Mouse (Mus musculus) telencephalon, adult 2 months (tissue): ENCODE measurements around the gene Pigq.

ENCODE experiments used
- DNase-seq: peaks from one replicate; pipeline ENCODE4 v3.0.0-alpha.2; 2011; ENCODE audit warnings: low read depth, low spot score

The Pigq gene

GRCm38 (mm10) chr17:25883268-25883667 lies 61.5 kb downstream of the Pigq start:
- DNase-seq = no peak

DNA sequence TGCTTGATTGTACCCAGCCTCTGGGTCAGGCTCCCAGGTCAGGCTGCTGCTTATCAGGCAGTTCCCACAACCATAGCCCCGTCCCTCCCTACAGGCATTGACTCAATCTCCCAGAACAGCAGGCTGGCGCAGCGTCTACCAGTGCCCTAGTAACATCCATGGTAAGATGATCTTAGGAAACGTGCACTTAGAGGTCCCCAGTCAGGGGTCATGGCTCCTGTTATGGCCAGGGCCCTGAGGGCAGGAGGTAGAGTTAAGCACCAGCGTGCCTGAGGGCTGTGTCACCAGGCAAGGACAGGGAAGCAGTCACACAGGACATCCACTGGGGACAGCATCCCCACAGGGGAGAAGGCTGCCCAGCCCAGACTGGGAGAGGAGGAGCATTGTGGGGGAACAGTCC lies 62.4 kb downstream of the Pigq start:
- DNase-seq = no peak

DNA sequence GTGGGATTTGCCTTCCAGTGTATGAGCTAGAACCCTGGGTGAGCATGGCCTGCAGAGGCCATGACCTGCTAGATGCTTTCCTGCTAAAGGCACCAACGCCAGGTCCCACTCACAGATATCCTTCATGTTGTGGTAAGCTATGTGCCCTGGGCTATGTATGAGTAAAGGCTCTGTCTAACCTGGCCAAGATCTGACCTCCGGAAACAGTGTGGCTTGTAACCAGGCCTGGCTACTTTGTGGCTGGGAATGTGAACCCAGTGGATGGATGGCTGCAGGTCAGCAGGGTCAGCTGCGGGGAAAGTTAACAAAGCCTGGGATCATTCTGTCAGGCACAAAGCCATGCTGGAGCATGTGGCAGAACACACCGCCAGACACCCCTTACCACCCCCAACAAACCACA lies 63.0 kb downstream of the Pigq start:
- no peak for DNase-seq

GRCm38 (mm10) chr17:25880913-25881641 lies 63.7 kb downstream of the Pigq start:
- no peak for DNase-seq

GRCm38 (mm10) chr17:25880196-25880910 lies 64.4 kb downstream of the Pigq start, which contains the start of gene Wfikkn1:
Gene Wfikkn1 (minus strand): TSS chr17:25880858.
- no peak for DNase-seq

GRCm38 (mm10) chr17:25879750-25880149 lies 65.0 kb downstream of the Pigq start:
- DNase-seq = no peak

DNA sequence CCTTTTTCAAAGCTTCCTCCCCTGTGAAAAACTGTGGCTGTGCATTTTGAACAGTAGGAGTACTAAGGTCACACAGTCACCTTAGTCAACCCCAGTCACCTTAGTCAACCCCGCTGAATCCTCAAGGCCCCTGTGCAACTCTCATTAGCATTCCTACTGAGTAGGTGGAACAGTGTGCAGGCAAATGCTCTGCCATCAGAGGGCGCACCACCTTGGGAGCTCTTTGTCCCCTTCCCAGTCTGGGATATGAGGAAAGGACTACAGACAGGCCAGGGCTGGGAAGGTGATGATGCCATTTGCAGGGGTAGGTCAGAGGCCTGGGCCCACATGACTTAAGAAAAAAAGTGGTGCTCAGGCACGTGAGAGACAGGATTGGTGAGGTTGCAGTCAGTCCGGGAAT lies 65.5 kb downstream of the Pigq start:
- DNase-seq = no peak

GRCm38 (mm10) chr17:25878611-25879180 lies 66.0 kb downstream of the Pigq start:
- no peak for DNase-seq

DNA sequence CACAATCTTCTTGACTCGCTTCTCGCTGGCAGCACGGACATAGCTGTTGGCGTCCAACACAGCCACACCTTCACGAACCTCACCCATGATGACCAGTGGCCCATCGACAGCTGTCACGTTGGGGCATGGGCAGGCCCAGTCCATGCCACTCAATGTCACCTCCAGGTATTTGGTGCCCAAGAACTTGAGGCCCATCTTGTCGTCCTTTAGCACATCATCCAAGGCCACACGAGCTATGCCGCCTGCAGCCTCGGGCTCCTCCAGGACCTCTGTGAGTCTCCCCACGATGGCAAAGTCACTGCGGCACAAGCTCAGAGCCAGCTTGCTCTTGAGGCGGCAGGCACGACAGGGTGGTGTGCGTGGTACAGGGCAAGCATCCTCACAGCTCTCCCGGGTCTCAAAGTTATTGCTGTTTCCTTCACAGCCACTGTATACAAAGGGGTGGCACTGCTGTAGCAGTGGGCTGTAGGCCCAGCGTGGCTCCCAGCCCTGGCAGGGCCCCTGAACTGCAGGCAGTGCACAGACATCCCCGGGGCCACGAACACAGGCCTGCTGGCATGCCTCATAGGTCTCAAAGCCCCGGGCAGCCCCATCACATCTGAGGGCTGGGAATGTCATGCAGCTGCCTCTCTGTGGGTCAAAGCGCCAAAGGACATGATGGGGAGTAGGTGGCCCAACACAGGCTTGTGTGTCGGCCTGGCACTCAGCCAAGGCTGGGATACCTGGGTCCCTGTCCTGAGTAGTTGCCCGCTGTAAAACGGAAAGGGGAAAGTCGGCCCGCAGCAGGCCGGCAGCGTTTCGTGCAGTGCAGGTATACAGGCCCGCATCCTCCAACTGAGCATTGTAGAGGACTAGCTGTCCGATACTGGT lies 66.8 kb downstream of the Pigq start:
- DNase-seq = no peak

GRCm38 (mm10) chr17:25877025-25877424 lies 67.7 kb downstream of the Pigq start:
- no peak for DNase-seq
